Mouse (Mus musculus): Measurements from ENCODE around the gene Neurog1. TPM values are rescaled to one million over a fixed set of nuclear protein-coding genes. Genes with fewer than 3 reads are reported as not detected.

Gene Neurog1
- polyA plus RNA-seq (2015; fragmentation: Nextera tagmentation; extraction: Ambion mirVana) = 1.8 and 3.1 TPM in 2 replicates

GRCm38 (mm10) chr13:56251924-56252619 is at the start of gene Neurog1:
Neurog1 (minus strand) TSS chr13:56252163.
- Histone ChIP-seq H3K27me3 (peaks cover 100% of the 10 kb centered on the region), H3K36me3 (no peaks in the 10 kb centered on the region), H3K4me1 (peaks cover 20% of the 10 kb centered on the region), H3K27ac (replicated peaks) (no peak within 1 kb of the TSS), H3K4me2 (replicated peaks) (peak within 1 kb of the TSS; percentile 68), H3K9me3 (replicated peaks) (no peaks in the 10 kb centered on the region), H3K4me3 (replicated peaks) (peak within 1 kb of the TSS; percentile 36), H3K9ac (no peak within 1 kb of the TSS)
- peak; percentile 61; the same call in 1 of the 2 replicates for ATAC-seq (ENCODE audit: insufficient number of reproducible peaks, low FRiP score, low TSS enrichment, low read depth)
- WGBS = under 1% methylated on average over 65 of the region's 65 CpGs

GRCm38 (mm10) chr13:56299336-56299735 is 47.4 kb upstream of the Neurog1 start:
- H3K9ac ChIP-seq = no peak overlapping the region
- no peaks in the 10 kb centered on the region for H3K9me3 ChIP-seq (replicated peaks)
- no peak overlapping the region for H3K4me3 ChIP-seq (replicated peaks)
- peaks cover 32% of the 10 kb centered on the region for H3K27me3 ChIP-seq
- peaks cover 30% of the 10 kb centered on the region for H3K4me1 ChIP-seq
- no peak for ATAC-seq (ENCODE audit: insufficient number of reproducible peaks, low FRiP score, low TSS enrichment, low read depth)
- H3K27ac ChIP-seq (replicated peaks) = no peak overlapping the region
- no peaks in the 10 kb centered on the region for H3K36me3 ChIP-seq
- H3K4me2 ChIP-seq (replicated peaks) = no peak overlapping the region
- 91% methylated on average over 11 of the region's 11 CpGs for WGBS

- no peaks in the 10 kb centered on the region for H3K9me3 ChIP-seq (replicated peaks)
- H3K27me3 ChIP-seq = peaks cover 56% of the 10 kb centered on the region
- no peaks in the 10 kb centered on the region for H3K36me3 ChIP-seq
- no peak for ATAC-seq (ENCODE audit: insufficient number of reproducible peaks, low FRiP score, low TSS enrichment, low read depth)
- peak overlapping the region; percentile 66 for H3K9ac ChIP-seq
- H3K4me2 ChIP-seq (replicated peaks) = peak overlapping the region; percentile 90
- peak overlapping the region; percentile 63 for H3K4me3 ChIP-seq (replicated peaks)
- H3K27ac ChIP-seq (replicated peaks) = peak overlapping the region; percentile 63; the same call in 1 of the 2 replicates
- WGBS = 12% methylated on average over 8 of the region's 8 CpGs
- peaks cover 40% of the 10 kb centered on the region for H3K4me1 ChIP-seq
These were observed 44.7 kb upstream of the Neurog1 start for GRCm38 (mm10) chr13:56296659-56297020.

GRCm38 (mm10) chr13:56295943-56296658 is 44.1 kb upstream of the Neurog1 start, which contains the start of gene Cxcl14:
Cxcl14 (minus strand) TSS chr13:56296551.
- Histone ChIP-seq H3K27me3 (peaks cover 56% of the 10 kb centered on the region), H3K4me1 (peaks cover 40% of the 10 kb centered on the region), H3K4me3 (replicated peaks) (peak within 1 kb of the TSS; percentile 63), H3K4me2 (replicated peaks) (peak within 1 kb of the TSS; percentile 90), H3K9me3 (replicated peaks) (no peaks in the 10 kb centered on the region), H3K36me3 (no peaks in the 10 kb centered on the region), H3K27ac (replicated peaks) (peak within 1 kb of the TSS; percentile 80), H3K9ac (peak within 1 kb of the TSS; percentile 66)
- peak; percentile 20; the same call in 1 of the 2 replicates for ATAC-seq (ENCODE audit: insufficient number of reproducible peaks, low FRiP score, low TSS enrichment, low read depth)
- WGBS = under 1% methylated on average over 66 of the region's 76 CpGs

- H3K9me3 ChIP-seq (replicated peaks) = no peaks in the 10 kb centered on the region
- H3K4me3 ChIP-seq (replicated peaks) = peak overlapping the region; percentile 63
- WGBS = 5% methylated on average over 13 of the region's 13 CpGs
- H3K4me1 ChIP-seq = peaks cover 40% of the 10 kb centered on the region
- peak overlapping the region; percentile 66 for H3K9ac ChIP-seq
- H3K27me3 ChIP-seq = peaks cover 56% of the 10 kb centered on the region
- H3K36me3 ChIP-seq = 0 out of 2 replicates have a peak, but pooled peaks cover 2% of the 10 kb centered on the region
- H3K27ac ChIP-seq (replicated peaks) = peak overlapping the region; percentile 80
- H3K4me2 ChIP-seq (replicated peaks) = peak overlapping the region; percentile 90
- ATAC-seq (ENCODE audit: insufficient number of reproducible peaks, low FRiP score, low TSS enrichment, low read depth) = no peak
These were observed 43.6 kb upstream of the Neurog1 start for GRCm38 (mm10) chr13:56295586-56295942.

- no peaks in the 10 kb centered on the region for H3K9me3 ChIP-seq (replicated peaks)
- H3K4me1 ChIP-seq = peaks cover 40% of the 10 kb centered on the region
- H3K4me3 ChIP-seq (replicated peaks) = peak overlapping the region; percentile 63
- ATAC-seq (ENCODE audit: insufficient number of reproducible peaks, low FRiP score, low TSS enrichment, low read depth) = no peak
- peak overlapping the region; percentile 90 for H3K4me2 ChIP-seq (replicated peaks)
- H3K27ac ChIP-seq (replicated peaks) = peak overlapping the region; percentile 66
- H3K36me3 ChIP-seq = 0 out of 2 replicates have a peak, but pooled peaks cover 6% of the 10 kb centered on the region
- 9% methylated on average over 10 of the region's 10 CpGs for WGBS
- peak overlapping the region; percentile 66 for H3K9ac ChIP-seq
- H3K27me3 ChIP-seq = peaks cover 56% of the 10 kb centered on the region
These were observed 42.9 kb upstream of the Neurog1 start for GRCm38 (mm10) chr13:56294908-56295307.

- H3K27ac ChIP-seq (replicated peaks) = no peak overlapping the region
- no peaks in the 10 kb centered on the region for H3K9me3 ChIP-seq (replicated peaks)
- ATAC-seq (ENCODE audit: insufficient number of reproducible peaks, low FRiP score, low TSS enrichment, low read depth) = no peak
- no peak overlapping the region for H3K4me2 ChIP-seq (replicated peaks)
- 0 out of 2 replicates have a peak, but pooled peaks cover 6% of the 10 kb centered on the region for H3K36me3 ChIP-seq
- peaks cover 31% of the 10 kb centered on the region for H3K27me3 ChIP-seq
- no peak overlapping the region for H3K9ac ChIP-seq
- peaks cover 29% of the 10 kb centered on the region for H3K4me1 ChIP-seq
- WGBS = 73% methylated on average over 6 of the region's 6 CpGs
- H3K4me3 ChIP-seq (replicated peaks) = no peak overlapping the region
These were observed 38.0 kb upstream of the Neurog1 start for GRCm38 (mm10) chr13:56289998-56290397.

GRCm38 (mm10) chr13:56289261-56289660 is 37.3 kb upstream of the Neurog1 start:
- 0 out of 2 replicates have a peak overlapping the region, but pooled peaks have one; percentile 17 for H3K27ac ChIP-seq (replicated peaks)
- H3K36me3 ChIP-seq = 0 out of 2 replicates have a peak, but pooled peaks cover 6% of the 10 kb centered on the region
- H3K4me2 ChIP-seq (replicated peaks) = no peak overlapping the region
- H3K4me3 ChIP-seq (replicated peaks) = no peak overlapping the region
- H3K9me3 ChIP-seq (replicated peaks) = no peaks in the 10 kb centered on the region
- 38% methylated on average over 11 of the region's 11 CpGs for WGBS
- no peak overlapping the region for H3K9ac ChIP-seq
- ATAC-seq (ENCODE audit: insufficient number of reproducible peaks, low FRiP score, low TSS enrichment, low read depth) = no peak
- H3K27me3 ChIP-seq = peaks cover 24% of the 10 kb centered on the region
- H3K4me1 ChIP-seq = peaks cover 21% of the 10 kb centered on the region

- 40% methylated on average over 4 of the region's 4 CpGs for WGBS
- no peak overlapping the region for H3K9ac ChIP-seq
- H3K9me3 ChIP-seq (replicated peaks) = no peaks in the 10 kb centered on the region
- peaks cover 17% of the 10 kb centered on the region for H3K27me3 ChIP-seq
- no peak overlapping the region for H3K4me2 ChIP-seq (replicated peaks)
- H3K27ac ChIP-seq (replicated peaks) = 0 out of 2 replicates have a peak overlapping the region, but pooled peaks have one; percentile 17
- no peak overlapping the region for H3K4me3 ChIP-seq (replicated peaks)
- no peak; the same call in 1 of the 2 replicates for ATAC-seq (ENCODE audit: insufficient number of reproducible peaks, low FRiP score, low TSS enrichment, low read depth)
- 0 out of 2 replicates have a peak, but pooled peaks cover 6% of the 10 kb centered on the region for H3K36me3 ChIP-seq
- peaks cover 15% of the 10 kb centered on the region for H3K4me1 ChIP-seq
These were observed 36.6 kb upstream of the Neurog1 start for GRCm38 (mm10) chr13:56288601-56289000.

- 64% methylated on average over 9 of the region's 9 CpGs for WGBS
- Histone ChIP-seq H3K9ac (no peak overlapping the region), H3K9me3 (replicated peaks) (no peaks in the 10 kb centered on the region), H3K36me3 (0 out of 2 replicates have a peak, but pooled peaks cover 6% of the 10 kb centered on the region), H3K4me2 (replicated peaks) (no peak overlapping the region), H3K27me3 (peaks cover 4% of the 10 kb centered on the region; the same call in 1 of the 2 replicates), H3K27ac (replicated peaks) (no peak overlapping the region), H3K4me1 (peaks cover 10% of the 10 kb centered on the region), H3K4me3 (replicated peaks) (no peak overlapping the region)
- no peak for ATAC-seq (ENCODE audit: insufficient number of reproducible peaks, low FRiP score, low TSS enrichment, low read depth)
These were observed 35.1 kb upstream of the Neurog1 start for GRCm38 (mm10) chr13:56287091-56287490.

GRCm38 (mm10) chr13:56283321-56283720 is 31.4 kb upstream of the Neurog1 start:
- WGBS = 88% methylated on average over 13 of the region's 13 CpGs
- Histone ChIP-seq H3K4me1 (0 out of 2 replicates have a peak, but pooled peaks cover 3% of the 10 kb centered on the region), H3K4me2 (replicated peaks) (no peak overlapping the region), H3K36me3 (no peaks in the 10 kb centered on the region), H3K27me3 (no peaks in the 10 kb centered on the region), H3K9ac (no peak overlapping the region), H3K4me3 (replicated peaks) (no peak overlapping the region), H3K9me3 (replicated peaks) (no peaks in the 10 kb centered on the region), H3K27ac (replicated peaks) (no peak overlapping the region)
- ATAC-seq (ENCODE audit: insufficient number of reproducible peaks, low FRiP score, low TSS enrichment, low read depth) = no peak
